Mouse (Mus musculus) right cerebral cortex, postnatal 25 days (tissue): ENCODE measurements around the gene Agk.

ENCODE experiments used
- DNase-seq: peaks from one replicate; pipeline ENCODE4 v3.0.0; 2022

The Agk gene

DNA sequence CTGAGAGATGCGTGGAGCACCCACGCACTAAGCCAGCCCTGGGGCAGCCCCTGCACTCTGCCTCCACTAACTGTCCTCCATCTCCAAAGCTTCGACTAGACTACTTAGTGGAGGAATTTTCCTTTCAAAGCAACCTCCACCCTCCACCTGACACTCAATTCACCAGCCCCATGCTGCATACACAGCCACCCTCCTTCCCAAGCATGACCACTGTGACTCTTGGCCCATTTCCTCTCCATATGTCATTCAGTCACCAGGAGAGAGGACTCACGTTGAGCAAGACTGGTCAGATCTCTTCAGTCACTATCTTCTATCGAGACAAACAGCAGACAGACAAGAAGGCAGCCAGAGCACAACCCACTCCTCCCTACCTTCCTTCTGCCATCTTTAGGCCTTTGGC is 88.1 kb downstream of the Agk start:
- DNase-seq = no peak

DNA sequence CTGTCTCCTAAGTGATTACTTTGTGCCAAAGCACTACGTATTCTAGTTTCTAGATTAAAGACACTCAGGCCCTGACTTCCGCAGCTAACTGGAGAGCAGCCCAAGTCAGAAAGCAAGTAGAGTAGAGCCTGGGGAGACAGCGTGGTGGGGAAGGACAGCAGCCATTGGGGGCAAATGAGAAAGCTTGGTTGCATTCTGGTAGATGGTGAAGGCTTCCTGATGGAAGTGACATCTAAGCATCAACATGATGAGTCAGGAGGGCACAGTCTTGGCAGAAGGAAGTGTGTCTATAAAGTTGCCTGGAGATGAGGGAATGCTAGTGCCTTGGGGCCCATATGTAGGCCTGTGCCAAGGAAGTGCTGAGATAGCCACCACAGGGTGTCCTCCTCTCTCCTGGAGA is 88.6 kb downstream of the Agk start:
- no peak for DNase-seq

- DNase-seq = no peak
Measured at GRCm38 (mm10) chr6:40415799-40416198, 90.8 kb downstream of the Agk start.

DNA sequence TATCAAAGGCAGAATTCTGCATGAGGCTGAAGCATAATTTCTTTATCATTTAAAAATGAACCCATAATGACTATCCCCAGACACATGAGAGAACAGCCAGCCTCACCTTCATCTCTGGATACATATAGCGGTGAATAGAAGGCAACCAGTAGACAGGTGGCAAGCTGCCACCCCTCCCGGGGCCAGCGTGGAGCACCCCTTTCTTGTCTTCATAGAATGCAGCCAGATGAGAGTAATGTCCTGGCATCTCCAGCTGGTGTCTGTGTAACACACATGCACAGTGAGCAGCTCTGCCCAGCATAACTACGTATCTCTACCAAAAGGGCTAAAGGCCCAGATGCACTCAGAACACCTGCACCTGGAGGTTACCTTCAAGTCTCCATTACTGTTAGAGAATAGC is 93.4 kb downstream of the Agk start:
- DNase-seq = no peak

DNA sequence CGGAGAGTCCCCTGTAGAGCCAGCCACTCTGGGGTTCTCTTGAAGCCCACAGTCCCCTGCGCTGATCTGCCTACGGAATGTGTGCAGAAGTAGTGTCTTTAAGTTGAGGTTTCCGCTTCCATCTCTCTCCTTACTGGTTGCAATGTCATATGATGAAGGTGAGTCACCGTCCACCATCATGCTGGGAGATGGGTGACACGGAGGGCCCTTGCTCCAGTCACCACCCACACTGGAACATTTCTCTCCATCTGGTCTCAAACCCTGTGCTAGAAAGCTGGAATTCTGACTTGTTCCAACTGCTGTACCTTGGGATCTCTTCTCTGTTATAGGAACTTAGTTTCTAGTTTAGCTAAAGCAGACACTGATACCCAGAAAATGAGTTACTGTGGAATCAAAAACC is 96.1 kb downstream of the Agk start:
- DNase-seq = no peak

GRCm38 (mm10) chr6:40423013-40423412 is 98.0 kb downstream of the Agk start:
- no peak for DNase-seq

DNA sequence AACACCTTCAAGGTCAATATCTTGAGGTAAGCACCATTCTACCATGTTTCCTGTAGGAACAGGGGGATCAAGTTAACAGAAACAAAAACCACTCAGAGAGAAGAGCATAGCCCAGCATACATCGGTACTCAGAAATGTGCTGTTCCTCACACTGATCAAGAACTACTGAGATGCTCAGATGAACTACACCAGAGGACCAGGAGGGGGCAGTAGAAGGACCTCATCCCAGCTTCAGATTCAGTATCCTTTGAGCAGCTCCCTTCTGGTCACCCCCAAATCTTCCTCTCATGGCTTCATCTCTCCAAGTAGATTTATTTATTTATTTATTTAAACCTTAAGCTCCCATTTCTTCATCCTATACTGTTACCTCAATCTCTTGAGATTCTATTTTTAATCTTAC is 98.8 kb downstream of the Agk start:
- DNase-seq = no peak

GRCm38 (mm10) chr6:40427441-40427840 is 102.5 kb downstream of the Agk start:
- no peak for DNase-seq

GRCm38 (mm10) chr6:40428696-40429095 is 103.7 kb downstream of the Agk start:
- DNase-seq = no peak

GRCm38 (mm10) chr6:40429521-40429931 is 104.6 kb downstream of the Agk start:
- DNase-seq = no peak

DNA sequence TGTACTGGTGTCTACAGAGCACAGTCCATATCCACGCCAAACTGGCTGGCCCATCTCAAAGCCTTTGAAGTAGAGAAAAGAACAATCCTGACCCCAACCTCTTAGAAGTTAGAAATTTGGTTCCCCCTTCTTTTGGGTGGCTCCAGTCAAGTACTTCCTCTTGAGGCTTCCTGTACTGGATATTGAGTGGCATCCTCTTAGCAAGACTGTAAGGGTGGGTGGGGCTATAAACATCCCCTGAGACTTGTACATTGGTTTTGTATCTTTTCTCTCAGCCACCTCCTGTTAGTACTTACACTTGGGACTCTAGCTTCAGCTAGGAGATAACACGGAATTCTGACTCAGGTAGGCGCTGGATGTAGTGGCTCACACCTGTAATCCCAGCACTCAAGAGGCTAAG is 105.3 kb downstream of the Agk start:
- no peak for DNase-seq

DNA sequence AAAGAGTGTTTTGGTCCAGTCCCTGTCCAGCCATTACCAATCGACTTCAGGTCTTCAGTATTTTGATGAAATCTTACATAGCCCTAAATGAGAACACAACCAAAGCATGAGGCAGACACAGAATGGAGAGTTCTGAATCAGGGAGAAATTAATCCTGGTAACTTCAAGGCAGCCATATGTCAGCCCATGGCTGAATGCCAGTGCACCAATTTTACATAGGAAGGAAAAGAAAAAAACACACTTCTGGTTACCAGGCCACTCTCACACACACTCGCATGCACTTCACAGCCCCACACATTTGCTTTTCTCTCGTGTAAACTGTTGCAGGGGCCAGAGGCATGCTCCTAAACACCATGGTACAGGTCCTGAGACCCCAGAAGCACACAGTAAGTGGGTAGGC is 105.9 kb downstream of the Agk start:
- DNase-seq = peak; percentile 31

GRCm38 (mm10) chr6:40431356-40431755 is 106.4 kb downstream of the Agk start:
- DNase-seq = no peak

DNA sequence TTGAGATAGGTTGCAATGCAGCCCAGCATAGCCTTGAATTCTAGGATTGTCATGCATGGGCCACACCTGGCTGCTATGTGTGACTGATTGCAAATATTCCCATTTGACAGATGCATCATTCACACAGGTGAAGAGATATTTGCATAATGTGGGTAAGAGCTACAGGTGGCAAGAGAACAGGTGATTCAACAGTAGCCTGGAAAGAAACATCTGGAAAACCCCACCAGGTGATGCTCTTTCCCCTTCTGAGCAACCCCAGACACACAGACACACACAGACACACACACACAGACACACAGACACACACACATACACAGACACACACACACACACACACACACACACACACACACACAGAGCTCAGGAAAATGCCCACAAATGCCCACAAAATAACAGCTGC is 106.8 kb downstream of the Agk start:
- no peak for DNase-seq

DNA sequence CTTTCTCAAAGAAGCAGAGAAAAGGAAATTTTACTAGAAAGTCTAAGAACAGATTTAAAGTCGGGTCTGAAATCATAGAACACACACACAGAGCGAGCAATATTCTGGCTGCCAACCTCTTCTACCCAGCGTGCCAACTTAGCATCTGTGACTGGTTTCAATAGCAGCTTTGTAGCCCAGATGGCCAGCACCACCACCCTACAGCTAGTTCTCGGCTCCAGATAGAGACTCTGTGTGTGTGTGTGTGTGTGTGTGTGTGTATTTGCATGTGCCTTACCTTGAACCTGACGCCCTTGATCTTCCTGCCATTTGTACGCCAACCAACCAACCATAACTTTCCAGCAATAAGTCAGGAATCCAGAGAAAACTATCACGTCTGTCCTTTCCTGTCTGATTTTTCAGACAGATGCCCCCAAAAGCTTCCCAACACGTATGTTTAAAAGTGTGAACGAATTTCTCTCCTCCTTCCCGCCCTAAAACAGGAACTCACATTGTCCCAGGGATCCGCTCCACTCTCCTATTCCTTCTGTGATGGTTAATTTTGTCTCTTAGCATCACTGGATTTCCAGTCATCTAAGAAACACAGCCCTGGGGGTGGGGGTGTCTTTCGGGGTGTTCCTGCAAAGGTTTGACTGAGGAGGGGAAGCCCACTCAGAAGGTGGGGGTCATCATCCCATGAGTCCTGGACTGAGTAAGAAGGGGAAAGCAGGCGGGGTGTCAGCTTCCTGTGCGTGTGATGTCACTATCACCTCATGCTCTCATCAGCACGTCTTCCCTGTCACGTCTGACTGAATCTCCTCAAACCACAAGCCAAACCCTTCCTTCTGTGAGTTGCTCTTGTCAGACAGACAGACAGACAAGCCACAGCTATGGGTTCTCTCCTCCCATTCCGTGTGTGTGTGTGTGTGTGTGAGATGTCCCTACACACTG is 107.6 kb downstream of the Agk start:
- peak; percentile 70 for DNase-seq

DNA sequence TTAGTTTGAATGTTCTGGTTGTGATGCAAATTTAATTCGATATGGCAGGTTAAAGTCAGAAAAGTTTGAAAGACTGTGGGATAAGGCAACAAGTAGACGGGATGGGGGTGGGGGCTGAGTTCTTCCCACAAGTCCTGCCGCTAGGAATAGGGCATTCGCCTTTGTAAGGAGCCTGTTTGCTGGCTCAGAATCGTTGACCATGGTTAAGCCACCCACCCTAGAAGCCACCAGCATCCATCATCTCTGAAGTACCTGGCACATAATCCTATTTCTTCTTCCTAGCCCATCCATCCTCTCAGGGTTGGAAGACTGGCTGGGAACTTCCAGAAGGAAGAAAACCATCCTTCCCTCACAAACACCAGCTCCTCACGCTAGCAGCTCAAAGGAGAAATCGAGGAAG is 109.7 kb downstream of the Agk start:
- DNase-seq = no peak

DNA sequence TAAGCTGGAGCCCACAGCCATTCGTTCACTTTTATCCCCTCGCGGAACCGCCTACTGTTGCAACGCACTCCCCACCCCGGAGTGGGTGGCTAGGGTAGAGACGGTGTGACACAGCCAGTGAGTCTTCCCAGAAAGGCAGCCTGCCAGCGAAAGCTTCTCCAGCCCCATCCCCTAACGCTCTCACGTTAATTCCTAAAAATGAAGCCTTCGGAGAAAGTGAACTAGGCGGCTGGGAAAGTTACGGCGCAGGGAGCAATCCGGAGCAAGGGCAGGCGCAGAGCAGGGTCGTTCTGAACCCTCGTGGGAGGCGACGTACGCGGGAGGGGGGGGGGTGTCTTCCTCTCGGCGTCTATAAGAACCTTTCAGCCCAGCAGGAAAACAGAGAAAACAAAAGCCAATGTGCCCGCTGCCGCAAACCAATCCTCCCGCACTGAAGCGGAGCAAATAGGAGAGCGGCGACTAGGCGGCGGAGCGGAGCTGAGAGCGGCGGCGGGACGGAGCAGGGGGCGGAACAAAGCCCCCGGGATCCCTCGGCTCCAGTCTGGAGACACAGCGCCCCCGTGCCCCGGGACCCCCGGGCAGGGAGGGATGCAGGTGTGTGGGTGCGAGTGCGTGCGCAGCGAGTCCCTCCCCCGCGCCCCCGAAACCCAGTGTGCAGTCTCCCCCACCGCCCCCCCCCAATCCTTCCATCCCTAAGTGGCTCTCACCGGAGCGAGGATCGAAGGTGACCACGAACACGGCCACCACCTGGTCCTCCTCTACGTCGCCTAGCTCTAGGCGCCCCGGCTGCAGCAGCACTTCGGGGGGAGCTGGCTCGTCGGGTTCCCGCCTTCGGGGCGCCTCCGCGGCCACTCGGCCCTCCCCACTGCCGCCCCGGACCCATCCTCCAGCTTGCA is 110.4 kb downstream of the Agk start:
- DNase-seq = peak; percentile 83

DNA sequence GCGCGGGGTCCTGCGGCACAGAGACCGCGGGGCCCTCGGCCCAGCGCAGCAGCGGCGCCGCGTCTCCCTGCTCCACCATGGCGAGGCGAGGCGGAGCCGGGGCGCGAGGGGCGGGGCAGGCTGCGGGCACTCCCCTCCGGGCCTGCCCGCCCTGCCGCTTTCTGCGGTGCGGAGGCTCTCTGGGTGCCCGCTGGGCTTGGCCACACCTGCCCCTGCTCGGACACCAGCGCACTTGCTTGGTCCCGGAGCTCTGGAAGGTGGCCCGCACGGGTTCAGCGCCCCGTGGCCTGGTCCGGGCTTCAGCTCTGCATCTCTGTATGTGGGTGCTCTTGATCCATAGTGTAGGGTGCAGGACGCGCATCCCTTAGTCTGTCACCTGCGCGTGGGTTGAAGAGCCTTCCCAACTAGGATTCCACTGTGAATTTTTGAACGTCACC is 111.1 kb downstream of the Agk start, which contains the start of gene E330009J07Rik:
Gene E330009J07Rik (minus strand): TSS at position 89 of the 437 bp plus-strand sequence.
- DNase-seq = peak; percentile 87

DNA sequence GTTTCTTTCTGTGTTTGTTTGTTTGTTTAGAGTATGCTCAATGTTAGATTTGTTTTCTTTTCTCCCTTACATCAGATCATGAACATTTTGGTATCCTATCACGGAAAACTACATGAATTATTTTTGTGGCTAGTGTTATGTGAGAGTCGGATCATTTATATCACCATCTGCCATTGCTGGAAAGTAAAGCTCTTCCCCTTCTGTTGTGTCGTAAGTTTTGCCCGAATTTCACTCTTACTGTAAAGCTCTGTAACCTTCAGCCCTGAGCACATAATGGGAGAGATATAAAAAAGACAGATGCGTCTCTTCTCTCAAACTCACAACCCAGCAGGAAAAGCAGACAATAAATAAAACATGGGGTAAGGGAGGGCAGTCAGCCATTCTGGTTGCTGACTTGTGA is 114.0 kb downstream of the Agk start, which contains the start of gene Wee2:
Gene Wee2 (plus strand): TSS at position 153 of the 400 bp plus-strand sequence.
- no peak for DNase-seq

DNA sequence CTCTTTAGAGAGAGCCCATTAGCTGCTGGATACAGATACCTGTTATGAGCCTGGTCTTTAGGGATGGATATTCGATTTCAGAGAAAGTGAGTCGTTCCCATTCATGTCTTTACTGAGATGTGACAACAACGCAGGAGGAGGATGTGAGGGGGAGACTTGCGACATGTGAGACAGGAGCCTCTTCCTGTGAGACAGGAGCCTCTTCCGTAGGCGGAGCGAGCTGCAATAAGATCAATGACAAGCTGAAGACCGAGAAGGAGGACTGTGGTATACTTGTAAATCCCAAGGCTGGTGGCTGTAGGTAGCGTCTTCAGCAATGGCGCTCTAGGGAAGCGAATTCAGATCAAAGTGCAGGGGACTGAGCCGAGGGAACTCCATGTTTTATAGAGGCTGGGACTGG is 114.8 kb downstream of the Agk start:
- DNase-seq = no peak

DNA sequence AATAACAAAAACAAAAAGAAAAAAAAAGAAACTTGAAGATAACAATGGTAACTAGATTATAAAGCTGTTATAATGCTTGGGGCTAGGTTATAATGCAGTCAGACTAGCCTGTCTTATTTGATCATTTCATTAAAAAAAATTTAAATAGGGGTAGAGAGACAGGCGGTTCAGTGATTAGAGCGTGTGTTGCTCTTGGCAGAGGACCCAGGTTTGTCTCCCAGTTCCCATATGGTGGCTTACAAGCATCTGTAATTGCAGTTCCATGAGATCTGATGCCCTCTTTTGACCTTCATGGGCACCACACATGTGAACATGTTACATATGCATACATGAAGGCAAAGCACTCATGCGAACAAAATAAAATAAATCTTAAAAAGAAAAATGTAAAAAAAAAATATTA is 116.3 kb downstream of the Agk start:
- no peak for DNase-seq

GRCm38 (mm10) chr6:40441755-40442154 is 116.8 kb downstream of the Agk start:
- DNase-seq = no peak

DNA sequence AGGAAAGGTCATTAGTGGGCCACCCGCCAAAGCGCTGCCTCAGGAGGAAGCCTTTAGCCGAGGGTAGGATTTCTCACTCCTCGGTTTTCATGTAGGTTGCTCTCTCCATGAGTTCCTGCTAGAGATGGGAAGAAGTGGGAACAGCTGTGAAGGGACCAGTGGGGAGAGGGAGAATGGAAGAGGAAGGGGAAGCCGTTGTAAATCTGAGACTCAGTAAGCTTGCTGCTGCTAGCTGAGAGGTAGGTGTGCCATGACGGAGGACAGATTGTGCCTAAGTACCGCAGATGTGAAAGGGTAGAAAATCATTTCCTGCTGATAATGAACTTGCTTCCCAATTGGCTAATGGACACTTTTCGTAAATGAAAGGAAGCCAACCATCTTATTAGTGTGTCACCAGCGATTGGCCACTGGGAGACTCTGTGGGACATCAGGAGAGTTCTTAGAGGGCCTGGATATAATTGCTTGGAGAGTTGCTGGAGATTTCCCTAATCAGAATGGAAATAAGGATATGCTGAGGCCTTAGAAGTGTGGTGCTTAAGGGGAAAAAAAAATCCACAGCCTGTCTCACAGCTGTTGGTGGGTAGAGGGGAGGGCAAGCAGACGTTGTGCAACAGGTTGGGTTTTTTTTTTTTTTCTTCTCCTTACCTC is 118.4 kb downstream of the Agk start:
- DNase-seq = no peak
